Mouse (Mus musculus): Measurements from ENCODE around the gene Klhl26. TPM values are rescaled to one million over a fixed set of nuclear protein-coding genes. Genes with fewer than 3 reads are reported as not detected.
A peak's percentile ranks its signal among the peaks of the same experiment; 100 is the strongest.

The Klhl26 gene
- polyA plus RNA-seq, 1 experiment, result 10.9 TPM

DNA sequence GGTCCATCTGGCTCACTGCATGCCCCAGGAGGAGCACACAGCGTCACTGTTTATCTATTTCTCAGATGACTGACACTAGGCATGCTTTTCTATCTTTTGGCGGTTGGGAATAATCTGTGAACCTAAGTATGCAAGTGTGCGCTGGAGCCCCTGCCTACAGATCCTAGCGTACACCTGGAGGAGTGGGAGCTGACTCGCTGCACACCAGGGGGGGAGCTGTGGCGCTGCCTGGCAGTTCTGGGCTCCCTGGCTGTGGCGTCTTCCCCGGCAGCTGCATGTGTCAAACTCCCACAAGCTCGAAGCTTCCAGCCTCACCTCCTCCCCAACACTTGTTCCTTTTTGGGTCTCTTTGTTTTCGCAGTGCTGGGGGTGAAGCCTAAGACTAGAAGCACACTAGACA lies 58.9 kb downstream of the Klhl26 start:
- H3K27ac ChIP-seq (ENCODE audit: insufficient read depth, low read depth, low read length), result no peak overlapping the region
- H3K4me1 ChIP-seq (ENCODE audit: control insufficient read depth, insufficient read depth, low read length), result peaks cover 14% of the 10 kb centered on the region
- no peak overlapping the region for H3K4me3 ChIP-seq (ENCODE audit: insufficient read depth, low read length)
- TF ChIP-seq POLR2A (IDR thresholded peaks at IDR 0.05; ENCODE audit: borderline replicate concordance, low read depth, low read length) (no peak), CTCF (IDR thresholded peaks at IDR 0.05; ENCODE audit: low read depth, low read length) (no peak)

DNA sequence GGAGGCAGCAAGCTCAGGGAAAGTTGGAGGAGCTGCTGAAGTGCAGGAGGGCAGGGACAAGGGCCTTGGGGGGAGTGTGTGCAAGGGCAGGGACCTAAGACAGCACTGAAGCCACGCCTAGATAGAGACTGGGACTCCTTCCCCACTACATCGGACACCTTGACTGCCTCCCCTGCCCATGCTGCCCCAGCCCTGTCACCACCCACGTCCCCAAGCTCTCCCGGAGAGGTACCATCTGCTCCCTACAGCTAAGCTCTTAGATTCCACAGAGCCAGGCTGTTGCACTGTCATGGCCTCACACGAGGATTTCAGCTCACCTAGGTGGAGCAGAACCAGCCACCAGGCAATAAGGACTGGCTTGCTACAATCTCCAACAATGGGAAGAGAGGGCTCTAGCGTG lies 59.8 kb downstream of the Klhl26 start:
- Histone ChIP-seq H3K27ac (ENCODE audit: insufficient read depth, low read depth, low read length) (no peak overlapping the region), H3K4me3 (ENCODE audit: insufficient read depth, low read length) (no peak overlapping the region), H3K4me1 (ENCODE audit: control insufficient read depth, insufficient read depth, low read length) (peaks cover 14% of the 10 kb centered on the region)
- TF ChIP-seq POLR2A (IDR thresholded peaks at IDR 0.05; ENCODE audit: borderline replicate concordance, low read depth, low read length), result no peak
- no peak for TF ChIP-seq CTCF (IDR thresholded peaks at IDR 0.05; ENCODE audit: low read depth, low read length)

DNA sequence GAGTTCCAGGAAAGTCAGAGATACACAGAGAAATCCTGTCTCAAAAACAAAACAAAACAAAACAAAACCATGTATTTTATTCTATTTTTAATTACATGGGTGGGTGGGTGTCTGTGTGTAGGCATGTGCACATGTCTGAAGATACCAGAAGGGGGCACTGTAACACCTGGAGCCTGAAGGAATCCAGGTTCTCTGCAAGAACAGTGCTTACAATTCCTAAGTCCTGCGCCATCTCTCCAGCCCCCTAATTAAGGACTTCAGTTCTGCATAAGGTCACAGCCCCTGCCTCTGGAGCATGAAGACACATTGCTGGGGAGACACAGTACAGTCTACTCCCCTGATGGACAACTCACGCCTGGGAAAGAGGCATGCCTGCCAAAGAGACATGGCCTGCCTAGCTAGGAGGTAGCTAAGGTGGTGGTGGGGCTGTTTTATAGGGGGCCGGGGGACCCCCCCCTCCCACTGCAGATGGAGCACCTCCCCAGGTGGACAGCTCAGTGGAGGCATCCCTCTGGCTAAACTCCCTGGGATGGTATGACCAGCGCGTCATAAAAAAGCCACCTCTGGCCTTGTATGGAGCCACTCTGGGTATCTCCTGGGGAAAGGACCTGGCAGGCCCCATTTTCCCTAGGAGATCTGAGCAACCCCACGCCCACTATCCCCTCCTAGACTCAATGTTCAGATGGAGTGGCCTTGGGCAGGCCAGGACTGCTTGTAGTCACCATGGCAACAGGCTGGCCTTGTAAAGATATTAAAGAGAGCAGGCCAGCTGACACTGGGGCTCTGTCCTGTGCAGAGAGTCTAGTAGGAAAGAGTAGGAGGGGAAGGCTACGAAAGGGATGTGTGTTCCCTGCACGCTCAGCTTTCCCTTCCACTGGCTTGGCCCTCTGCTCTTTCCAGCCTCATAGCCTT lies 61.0 kb downstream of the Klhl26 start:
- Histone ChIP-seq H3K27ac (ENCODE audit: insufficient read depth, low read depth, low read length) (no peak overlapping the region), H3K4me1 (ENCODE audit: control insufficient read depth, insufficient read depth, low read length) (peaks cover 14% of the 10 kb centered on the region), H3K4me3 (ENCODE audit: insufficient read depth, low read length) (no peak overlapping the region)
- peak; percentile 24; the same call in 1 of the 2 replicates for TF ChIP-seq CTCF (IDR thresholded peaks at IDR 0.05; ENCODE audit: low read depth, low read length)
- no peak for TF ChIP-seq POLR2A (IDR thresholded peaks at IDR 0.05; ENCODE audit: borderline replicate concordance, low read depth, low read length)

DNA sequence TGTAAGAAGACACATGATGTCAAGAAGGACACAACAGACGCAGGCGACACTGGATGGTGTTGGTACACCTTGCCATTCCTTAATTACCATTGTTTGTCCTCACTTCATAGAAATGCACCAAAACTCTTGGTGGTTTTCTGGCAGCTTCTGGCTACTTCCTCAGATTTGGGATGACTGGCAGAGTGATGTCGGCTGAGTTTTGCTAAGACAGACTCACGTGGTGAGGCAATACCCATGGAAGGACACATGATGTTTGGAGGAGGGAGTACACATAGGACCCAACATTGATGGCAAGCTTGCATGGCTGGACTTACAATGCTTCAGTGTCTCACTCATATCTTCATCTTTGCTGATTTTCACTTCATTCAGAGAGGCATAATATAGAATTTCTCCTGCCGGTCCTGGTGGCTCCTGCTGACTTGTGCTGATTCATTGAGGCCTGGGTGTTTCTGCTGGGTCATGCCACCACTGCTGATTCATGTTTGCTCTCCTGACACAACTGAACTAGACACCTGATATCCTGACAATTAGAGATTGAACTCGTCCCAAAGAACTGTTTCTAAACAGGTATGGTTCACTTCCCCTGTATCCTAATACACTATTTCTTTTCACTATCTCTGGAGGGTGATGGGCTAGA lies 62.3 kb downstream of the Klhl26 start:
- H3K27ac ChIP-seq (ENCODE audit: insufficient read depth, low read depth, low read length), result peak overlapping the region; percentile 38
- no peak for TF ChIP-seq POLR2A (IDR thresholded peaks at IDR 0.05; ENCODE audit: borderline replicate concordance, low read depth, low read length)
- TF ChIP-seq CTCF (IDR thresholded peaks at IDR 0.05; ENCODE audit: low read depth, low read length), result no peak
- no peak overlapping the region for H3K4me3 ChIP-seq (ENCODE audit: insufficient read depth, low read length)
- H3K4me1 ChIP-seq (ENCODE audit: control insufficient read depth, insufficient read depth, low read length), result peaks cover 14% of the 10 kb centered on the region

DNA sequence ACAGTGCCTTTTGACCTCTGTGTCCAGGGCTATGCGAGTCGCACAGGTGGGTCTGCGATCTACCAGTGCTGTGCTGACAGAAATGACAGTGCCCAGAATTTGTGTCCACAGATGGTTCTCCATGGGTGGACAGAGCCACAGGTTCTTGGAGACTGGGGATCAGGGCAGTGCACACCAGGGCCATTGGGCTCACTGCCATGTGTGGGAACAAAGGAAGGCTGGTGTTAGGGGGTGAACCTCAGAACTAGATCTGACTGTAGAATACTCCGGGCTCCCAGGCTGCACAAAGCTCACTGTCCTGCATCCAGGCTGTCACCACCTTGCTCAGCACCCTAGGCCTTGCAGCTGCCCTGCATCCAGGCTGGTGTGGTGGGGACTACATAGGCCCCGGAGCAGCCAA lies 66.5 kb downstream of the Klhl26 start:
- H3K4me1 ChIP-seq (ENCODE audit: control insufficient read depth, insufficient read depth, low read length), result peaks cover 14% of the 10 kb centered on the region
- H3K27ac ChIP-seq (ENCODE audit: insufficient read depth, low read depth, low read length), result no peak overlapping the region
- no peak overlapping the region for H3K4me3 ChIP-seq (ENCODE audit: insufficient read depth, low read length)
- TF ChIP-seq POLR2A (IDR thresholded peaks at IDR 0.05; ENCODE audit: borderline replicate concordance, low read depth, low read length) (no peak), CTCF (IDR thresholded peaks at IDR 0.05; ENCODE audit: low read depth, low read length) (no peak)

DNA sequence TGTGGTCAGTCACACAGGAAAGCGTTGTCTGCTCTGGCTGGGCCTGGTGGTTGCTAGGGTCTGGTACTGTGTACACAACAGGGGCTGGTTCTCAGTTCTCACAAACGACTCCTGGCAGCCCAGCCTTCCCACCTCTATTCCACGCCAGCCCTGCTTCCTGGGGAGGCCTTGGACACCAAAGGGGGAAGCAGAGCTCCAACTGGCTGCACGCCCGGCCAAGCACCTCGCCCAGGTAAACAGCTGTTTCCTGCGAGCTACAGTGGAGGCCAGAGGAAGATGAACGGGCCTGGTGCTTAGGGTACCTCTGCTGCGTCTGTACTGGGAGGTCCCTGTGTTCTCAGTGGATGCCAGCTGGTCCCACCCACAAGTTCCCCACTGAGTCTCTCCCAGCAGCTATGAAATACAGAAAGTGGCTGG lies 67.3 kb downstream of the Klhl26 start:
- Histone ChIP-seq H3K27ac (ENCODE audit: insufficient read depth, low read depth, low read length) (no peak overlapping the region), H3K4me3 (ENCODE audit: insufficient read depth, low read length) (no peak overlapping the region), H3K4me1 (ENCODE audit: control insufficient read depth, insufficient read depth, low read length) (peaks cover 12% of the 10 kb centered on the region)
- TF ChIP-seq POLR2A (IDR thresholded peaks at IDR 0.05; ENCODE audit: borderline replicate concordance, low read depth, low read length), result no peak
- TF ChIP-seq CTCF (IDR thresholded peaks at IDR 0.05; ENCODE audit: low read depth, low read length), result no peak

DNA sequence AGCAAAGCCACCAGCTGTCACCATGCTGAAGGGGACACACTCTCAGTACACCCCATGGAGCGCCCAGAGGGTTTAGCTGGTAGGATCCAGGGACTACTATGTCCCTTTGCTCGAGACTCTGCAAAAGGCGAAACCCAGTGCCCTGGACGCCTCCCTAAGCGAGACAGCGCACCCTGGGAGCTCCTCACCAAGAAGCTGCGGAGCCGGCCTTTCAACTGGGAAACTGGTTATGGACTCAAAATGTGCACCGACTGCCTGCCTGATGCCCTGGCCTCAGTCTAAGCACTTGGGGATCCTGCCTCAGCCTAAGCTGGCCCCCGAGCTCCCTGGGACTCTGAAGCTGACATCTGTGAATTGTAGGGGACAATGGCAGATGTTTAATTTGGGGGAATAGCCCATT lies 67.7 kb downstream of the Klhl26 start:
- Histone ChIP-seq H3K4me1 (ENCODE audit: control insufficient read depth, insufficient read depth, low read length) (peaks cover 8% of the 10 kb centered on the region), H3K27ac (ENCODE audit: insufficient read depth, low read depth, low read length) (no peak overlapping the region), H3K4me3 (ENCODE audit: insufficient read depth, low read length) (no peak overlapping the region)
- TF ChIP-seq CTCF (IDR thresholded peaks at IDR 0.05; ENCODE audit: low read depth, low read length), result no peak
- no peak for TF ChIP-seq POLR2A (IDR thresholded peaks at IDR 0.05; ENCODE audit: borderline replicate concordance, low read depth, low read length)

DNA sequence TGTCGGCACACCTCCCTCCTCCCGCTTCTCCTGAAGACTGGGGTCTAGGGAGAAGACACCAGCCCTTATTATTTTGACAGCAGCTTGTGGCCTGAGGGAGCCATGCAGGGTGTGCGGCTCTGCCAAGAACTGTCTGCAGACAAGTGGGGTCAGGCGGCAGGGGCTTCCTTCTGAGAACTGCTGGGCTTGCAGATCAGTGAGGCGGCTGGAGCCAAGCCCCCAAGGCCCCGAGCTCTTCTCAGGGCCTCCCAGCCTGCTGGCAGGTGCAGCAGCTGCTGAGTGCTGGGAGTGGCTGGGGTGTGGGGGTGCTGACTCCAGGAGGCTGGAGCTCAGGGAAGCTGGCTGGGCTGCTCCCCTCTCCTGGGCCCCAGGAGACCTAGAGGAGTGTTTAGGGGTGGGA lies 68.5 kb downstream of the Klhl26 start:
- H3K4me3 ChIP-seq (ENCODE audit: insufficient read depth, low read length), result no peak overlapping the region
- H3K4me1 ChIP-seq (ENCODE audit: control insufficient read depth, insufficient read depth, low read length), result peaks cover 2% of the 10 kb centered on the region; the same call in 1 of the 2 replicates
- TF ChIP-seq POLR2A (IDR thresholded peaks at IDR 0.05; ENCODE audit: borderline replicate concordance, low read depth, low read length) (no peak), CTCF (IDR thresholded peaks at IDR 0.05; ENCODE audit: low read depth, low read length) (no peak)
- H3K27ac ChIP-seq (ENCODE audit: insufficient read depth, low read depth, low read length), result no peak overlapping the region

DNA sequence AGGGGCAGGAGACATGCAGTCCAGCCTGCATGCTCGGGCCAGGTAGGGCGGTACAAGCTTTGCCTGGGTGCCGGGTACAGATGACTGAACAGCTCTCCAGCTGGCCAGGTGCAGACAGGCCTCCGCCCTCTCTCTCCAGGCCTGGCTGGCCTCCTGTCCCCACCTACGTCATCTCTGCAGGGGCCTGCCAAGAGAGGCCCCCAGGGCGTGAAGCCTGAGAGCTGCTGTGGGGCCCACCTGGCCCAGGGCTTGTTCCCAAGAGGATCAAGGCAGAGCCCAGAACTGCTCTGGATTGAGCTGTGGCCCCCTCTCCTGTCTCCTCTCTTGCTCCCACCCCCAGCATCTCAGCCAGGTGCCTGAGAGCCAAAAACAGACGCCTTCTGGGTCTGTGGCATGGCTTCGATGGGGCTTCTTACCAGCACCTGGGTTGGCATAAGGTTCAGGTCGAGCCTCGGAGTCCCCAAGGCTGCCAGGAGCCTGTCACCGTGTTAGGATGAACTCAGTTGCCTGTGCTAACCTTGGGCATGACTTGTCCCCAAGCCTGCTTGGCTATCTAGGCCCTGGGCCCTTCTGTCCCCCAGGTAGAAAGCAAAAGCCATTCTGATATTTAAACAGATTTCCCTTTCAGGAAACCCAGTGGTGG lies 70.2 kb downstream of the Klhl26 start:
- Histone ChIP-seq H3K4me1 (ENCODE audit: control insufficient read depth, insufficient read depth, low read length) (no peaks in the 10 kb centered on the region), H3K4me3 (ENCODE audit: insufficient read depth, low read length) (no peak overlapping the region), H3K27ac (ENCODE audit: insufficient read depth, low read depth, low read length) (no peak overlapping the region)
- no peak for TF ChIP-seq CTCF (IDR thresholded peaks at IDR 0.05; ENCODE audit: low read depth, low read length)
- no peak for TF ChIP-seq POLR2A (IDR thresholded peaks at IDR 0.05; ENCODE audit: borderline replicate concordance, low read depth, low read length)

Measured in bone marrow macrophage, adult 2 months (primary cell).